Mouse (Mus musculus) intestine, postnatal 0 days (tissue): ENCODE data around the gene Taok1. TPM values are rescaled to one million over a fixed set of nuclear protein-coding genes. Genes with fewer than 3 reads are reported as not detected.

Experiments used
- ATAC-seq: fragments of 200-750 bp; cut with Nextera tagmentation; 2 replicates; pipeline ENCODE4 v1.8.0; 2017; ENCODE audit warnings: mild to moderate bottlenecking, moderate TSS enrichment, moderate library complexity
- H3K27ac ChIP-seq: fragments of 300-500 bp; sonication (generic); 2 replicates; pipeline ENCODE4 v1.5.1; 2014; ENCODE audit warnings: mild to moderate bottlenecking, low read depth, low read length, moderate library complexity
- H3K27me3 ChIP-seq: fragments of 300-500 bp; sonication (generic); replicated peaks from 2 replicates; pipeline ENCODE4 v1.6.1; 2014; ENCODE audit warnings: low read length, mixed read lengths; ENCODE audit not compliant: control insufficient read depth, insufficient read depth
- H3K36me3 ChIP-seq: fragments of 300-500 bp; sonication (generic); 2 replicates; pipeline ENCODE4 v1.6.1; 2014; ENCODE audit warnings: mild to moderate bottlenecking, moderate library complexity; ENCODE audit not compliant: control insufficient read depth, insufficient read depth
- H3K4me1 ChIP-seq: fragments of 300-500 bp; sonication (generic); replicated peaks from 2 replicates; pipeline ENCODE4 v1.6.1; 2014; ENCODE audit warnings: antibody characterized with exemption, low read length, mixed read lengths; ENCODE audit not compliant: control insufficient read depth, insufficient read depth
- H3K4me2 ChIP-seq: fragments of 300-500 bp; sonication (generic); replicated peaks from 2 replicates; pipeline ENCODE4 v1.6.1; 2014; ENCODE audit warnings: low read depth, mild to moderate bottlenecking, moderate library complexity
- H3K4me3 ChIP-seq: fragments of 300-500 bp; sonication (generic); 2 replicates; pipeline ENCODE4 v1.5.1; 2014; ENCODE audit warnings: low read depth, low read length
- H3K9ac ChIP-seq: fragments of 300-500 bp; sonication (generic); 2 replicates; pipeline ENCODE4 v1.6.1; 2014; ENCODE audit warnings: mild to moderate bottlenecking, low read depth, low read length
- H3K9me3 ChIP-seq: fragments of 300-500 bp; sonication (generic); 2 replicates; pipeline ENCODE4 v1.6.1; 2016; ENCODE audit warnings: mixed run types; ENCODE audit not compliant: control insufficient read depth
- CTCF ChIP-seq: sonication (generic); IDR thresholded peaks from 2 replicates; pipeline ENCODE4 v1.5.1; 2016; ENCODE audit warnings: low read depth, mild to moderate bottlenecking, control low read depth, antibody characterized with exemption, moderate library complexity
- WGBS: fragments of 180-500 bp; shearing (Covaris S2); extraction: QIAGEN DNeasy Blood & Tissue Kit; methylation state at CpG from one replicate; pipeline ENCODE4 v1.1.7; 2014; 5-methylcytosine and 5-hydroxymethylcytosine counted together
- polyA plus RNA-seq: library from polyadenylated mRNA; unstranded; fragments of >200 nt; fragmentation: Nextera tagmentation; extraction: Ambion mirVana; gene quantifications from 2 replicates; pipeline ENCODE4 v1.2.1, GENCODE M21; 2015

The Taok1 gene
- polyA plus RNA-seq, 1 experiment from 2014 or later = 8.6 TPM

GRCm38 (mm10) chr11:77495507-77495906, 112.1 kb downstream of the Taok1 start:
- H3K9ac ChIP-seq = no peak overlapping the region
- peak overlapping the region; percentile 84 for H3K27ac ChIP-seq
- peak overlapping the region; percentile 27 for H3K4me2 ChIP-seq
- no peak overlapping the region for H3K4me3 ChIP-seq
- H3K36me3 ChIP-seq = peaks cover 23% of the 10 kb centered on the region
- H3K9me3 ChIP-seq = no peaks in the 10 kb centered on the region
- H3K4me1 ChIP-seq = peaks cover 18% of the 10 kb centered on the region; the same call in 1 of the 2 replicates
- TF ChIP-seq CTCF = peak; percentile 50
- no peaks in the 10 kb centered on the region for H3K27me3 ChIP-seq
- ATAC-seq = peak; percentile 42

GRCm38 (mm10) chr11:77494782-77495181, 112.8 kb downstream of the Taok1 start:
- no peak for ATAC-seq
- peaks cover 18% of the 10 kb centered on the region; the same call in 1 of the 2 replicates for H3K4me1 ChIP-seq
- peak overlapping the region; percentile 97; the same call in 1 of the 2 replicates for H3K9ac ChIP-seq
- peak overlapping the region; percentile 84 for H3K4me3 ChIP-seq
- no peak for TF ChIP-seq CTCF
- H3K4me2 ChIP-seq = peak overlapping the region; percentile 91
- WGBS = 56% methylated on average over 6 of the region's 6 CpGs
- peak overlapping the region; percentile 84 for H3K27ac ChIP-seq
- peaks cover 15% of the 10 kb centered on the region for H3K36me3 ChIP-seq
- H3K9me3 ChIP-seq = no peaks in the 10 kb centered on the region
- H3K27me3 ChIP-seq = no peaks in the 10 kb centered on the region

GRCm38 (mm10) chr11:77494344-77494676, 113.3 kb downstream of the Taok1 start:
- Histone ChIP-seq H3K27ac (peak overlapping the region; percentile 98), H3K4me1 (peaks cover 18% of the 10 kb centered on the region; the same call in 1 of the 2 replicates), H3K9ac (peak overlapping the region; percentile 97), H3K36me3 (peaks cover 11% of the 10 kb centered on the region; the same call in 1 of the 2 replicates), H3K27me3 (no peaks in the 10 kb centered on the region), H3K4me2 (peak overlapping the region; percentile 91), H3K9me3 (no peaks in the 10 kb centered on the region), H3K4me3 (peak overlapping the region; percentile 84)
- no peak for TF ChIP-seq CTCF
- WGBS = 13% methylated on average over 4 of the region's 4 CpGs
- ATAC-seq = no peak

- peak within 1 kb of the TSS; percentile 91 for H3K4me2 ChIP-seq
- H3K27me3 ChIP-seq = no peaks in the 10 kb centered on the region
- peak within 1 kb of the TSS; percentile 84 for H3K4me3 ChIP-seq
- 2% methylated on average over 45 of the region's 74 CpGs for WGBS
- H3K27ac ChIP-seq = peak within 1 kb of the TSS; percentile 98
- peaks cover 20% of the 10 kb centered on the region; the same call in 1 of the 2 replicates for H3K4me1 ChIP-seq
- peaks cover 5% of the 10 kb centered on the region; the same call in 1 of the 2 replicates for H3K36me3 ChIP-seq
- TF ChIP-seq CTCF = 0 out of 2 replicates have a peak, but pooled peaks have one; percentile 26
- ATAC-seq = peak; percentile 30
- peak within 1 kb of the TSS; percentile 97 for H3K9ac ChIP-seq
- no peaks in the 10 kb centered on the region for H3K9me3 ChIP-seq
These were observed 113.9 kb downstream of the Taok1 start, which contains the start of gene Git1 for GRCm38 (mm10) chr11:77493512-77494343. Gene Git1 (plus strand): TSS chr11:77493562.

GRCm38 (mm10) chr11:77492911-77493332, 114.7 kb downstream of the Taok1 start:
- WGBS = under 1% methylated on average over 32 of the region's 32 CpGs
- Histone ChIP-seq H3K27me3 (no peaks in the 10 kb centered on the region), H3K9ac (peak overlapping the region; percentile 97), H3K4me1 (peaks cover 15% of the 10 kb centered on the region; the same call in 1 of the 2 replicates), H3K36me3 (no peaks in the 10 kb centered on the region; the same call in 1 of the 2 replicates), H3K27ac (peak overlapping the region; percentile 98), H3K9me3 (no peaks in the 10 kb centered on the region), H3K4me3 (peak overlapping the region; percentile 84), H3K4me2 (peak overlapping the region; percentile 91)
- peak; percentile 52 for TF ChIP-seq CTCF
- peak; percentile 73 for ATAC-seq

GRCm38 (mm10) chr11:77492311-77492871, 115.2 kb downstream of the Taok1 start:
- Histone ChIP-seq H3K4me1 (0 out of 2 replicates have a peak, but pooled peaks cover 13% of the 10 kb centered on the region), H3K4me3 (peak overlapping the region; percentile 84), H3K36me3 (no peaks in the 10 kb centered on the region), H3K4me2 (peak overlapping the region; percentile 91), H3K27ac (peak overlapping the region; percentile 98), H3K9ac (peak overlapping the region; percentile 97; the same call in 1 of the 2 replicates), H3K27me3 (no peaks in the 10 kb centered on the region), H3K9me3 (no peaks in the 10 kb centered on the region)
- no peak for TF ChIP-seq CTCF
- WGBS = 2% methylated on average over 15 of the region's 18 CpGs
- no peak for ATAC-seq
